Mouse (Mus musculus) bone marrow, adult 2 months (tissue): ENCODE results near the gene Set. TPM values are rescaled to one million over a fixed set of nuclear protein-coding genes. Genes with fewer than 3 reads are reported as not detected.

Experiments
- H3K27ac ChIP-seq: fragments of 200-500 bp; 2 replicates; pipeline ENCODE4 v1.5.1; 2012; ENCODE audit warnings: low read depth, mild to moderate bottlenecking, control low read depth, inconsistent platforms, low read length; ENCODE audit not compliant: control insufficient read depth, poor library complexity, insufficient read depth
- H3K4me1 ChIP-seq: fragments of 200-500 bp; 2 replicates; pipeline ENCODE4 v1.6.1; 2011; ENCODE audit warnings: low read length; ENCODE audit not compliant: control insufficient read depth, insufficient read depth
- H3K4me3 ChIP-seq: fragments of 200-500 bp; replicated peaks from 2 replicates; pipeline ENCODE3; 2011; ENCODE audit warnings: mild to moderate bottlenecking, low read depth, low read length, control low read depth; ENCODE audit not compliant: control insufficient read depth
- CTCF ChIP-seq: fragments of 200-500 bp; IDR thresholded peaks from 2 replicates; pipeline ENCODE4 v1.5.1; 2011; ENCODE audit warnings: low read length, control low read depth; ENCODE audit not compliant: control insufficient read depth, insufficient read depth
- POLR2A ChIP-seq: fragments of 200-500 bp; IDR thresholded peaks from 2 replicates; pipeline ENCODE4 v1.6.1; 2011; ENCODE audit warnings: low read depth, mild to moderate bottlenecking, control low read depth, low read length, borderline replicate concordance; ENCODE audit not compliant: control insufficient read depth
- WGBS: fragments of 180-500 bp; shearing (Covaris S2); methylation state at CpG from one replicate; pipeline ENCODE4 v1.1.7; 2018; 5-methylcytosine and 5-hydroxymethylcytosine counted together
- polyA plus RNA-seq: library from polyadenylated mRNA; stranded (reverse); fragments of >200 nt; gene quantifications from 2 replicates; pipeline ENCODE4 v1.2.4, GENCODE M21; 2011; ENCODE audit warnings: low replicate concordance; ENCODE audit not compliant: missing spikeins, insufficient read depth, insufficient read length

Set gene
- polyA plus RNA-seq, 1 experiment, result 230 TPM

- 4% methylated on average over 3 of the region's 3 CpGs for WGBS
- Histone ChIP-seq H3K4me3 (no peak overlapping the region), H3K4me1 (peaks cover 3% of the 10 kb centered on the region; the same call in 1 of the 2 replicates), H3K27ac (no peak overlapping the region)
- TF ChIP-seq POLR2A (no peak), CTCF (no peak)
Observed at GRCm38 (mm10) chr2:30063791-30064190, 6.6 kb downstream of the Set start.

GRCm38 (mm10) chr2:30064298-30064697, 7.1 kb downstream of the Set start:
- no peak overlapping the region for H3K27ac ChIP-seq
- 10% methylated on average over 3 of the region's 3 CpGs for whole genome bisulfite sequencing
- TF ChIP-seq CTCF (no peak), POLR2A (no peak)
- peaks cover 3% of the 10 kb centered on the region; the same call in 1 of the 2 replicates for H3K4me1 ChIP-seq
- no peak overlapping the region for H3K4me3 ChIP-seq

GRCm38 (mm10) chr2:30066046-30066901, 9.1 kb downstream of the Set start:
- H3K27ac ChIP-seq, result peak overlapping the region; percentile 99
- peak overlapping the region; percentile 85 for H3K4me3 ChIP-seq
- TF ChIP-seq POLR2A (peak; percentile 89), CTCF (no peak)
- under 1% methylated on average over 93 of the region's 101 CpGs for WGBS
- H3K4me1 ChIP-seq, result peaks cover 3% of the 10 kb centered on the region; the same call in 1 of the 2 replicates

GRCm38 (mm10) chr2:30067031-30067888, 10.1 kb downstream of the Set start:
- H3K4me1 ChIP-seq, result peaks cover 3% of the 10 kb centered on the region; the same call in 1 of the 2 replicates
- H3K27ac ChIP-seq, result peak overlapping the region; percentile 99
- TF ChIP-seq POLR2A (peak; percentile 30; the same call in 1 of the 2 replicates), CTCF (no peak)
- H3K4me3 ChIP-seq, result peak overlapping the region; percentile 85
- WGBS, result under 1% methylated on average over 58 of the region's 69 CpGs

- Histone ChIP-seq H3K27ac (no peak overlapping the region), H3K4me1 (peaks cover 2% of the 10 kb centered on the region; the same call in 1 of the 2 replicates), H3K4me3 (peak overlapping the region; percentile 50)
- TF ChIP-seq CTCF (no peak), POLR2A (no peak)
- 11% methylated on average over 7 of the region's 7 CpGs for WGBS
Observed at GRCm38 (mm10) chr2:30067962-30068361, 10.8 kb downstream of the Set start.

GRCm38 (mm10) chr2:30072875-30073274, 15.7 kb downstream of the Set start:
- 80% methylated on average over 7 of the region's 7 CpGs for WGBS

GRCm38 (mm10) chr2:30073285-30073684, 16.1 kb downstream of the Set start:
- Histone ChIP-seq H3K4me3 (no peak overlapping the region), H3K4me1 (no peaks in the 10 kb centered on the region), H3K27ac (no peak overlapping the region)
- 87% methylated on average over 3 of the region's 3 CpGs for WGBS
- no peak for TF ChIP-seq CTCF
- TF ChIP-seq POLR2A, result no peak

More at GRCm38 (mm10) chr2:30072875-30073274, 15.7 kb downstream of the Set start:
- TF ChIP-seq POLR2A, result no peak
- no peak for TF ChIP-seq CTCF
- Histone ChIP-seq H3K27ac (no peak overlapping the region), H3K4me3 (no peak overlapping the region), H3K4me1 (no peaks in the 10 kb centered on the region; the same call in 1 of the 2 replicates)

- H3K4me1 ChIP-seq, result no peaks in the 10 kb centered on the region
- no peak overlapping the region for H3K4me3 ChIP-seq
- TF ChIP-seq POLR2A (no peak), CTCF (no peak)
- H3K27ac ChIP-seq, result no peak overlapping the region
- 81% methylated on average over 3 of the region's 3 CpGs for WGBS
Observed at GRCm38 (mm10) chr2:30075625-30076024, 18.4 kb downstream of the Set start.

GRCm38 (mm10) chr2:30076439-30076838, 19.3 kb downstream of the Set start:
- H3K27ac ChIP-seq, result no peak overlapping the region
- TF ChIP-seq CTCF (no peak), POLR2A (no peak)
- 90% methylated on average over 9 of the region's 9 CpGs for WGBS
- H3K4me1 ChIP-seq, result no peaks in the 10 kb centered on the region
- no peak overlapping the region for H3K4me3 ChIP-seq
